Mouse (Mus musculus): ENCODE data around the gene Ggta1. TPM values are rescaled to one million over a fixed set of nuclear protein-coding genes. Genes with fewer than 3 reads are reported as not detected.

Gene Ggta1
- polyA plus RNA-seq, 1 experiment from 2014 or later = 23.3 TPM

- no peak for ATAC-seq (ENCODE audit: low FRiP score, low TSS enrichment)
- no peaks in the 10 kb centered on the region for H3K27me3 ChIP-seq (ENCODE audit: insufficient read depth, low read length)
- H3K36me3 ChIP-seq (ENCODE audit: insufficient read depth, low read length) = no peaks in the 10 kb centered on the region
- no peaks in the 10 kb centered on the region for H3K4me1 ChIP-seq (ENCODE audit: insufficient read depth, low read length)
- H3K27ac ChIP-seq (ENCODE audit: low read length) = no peak overlapping the region
- H3K4me3 ChIP-seq (ENCODE audit: low read length) = no peak overlapping the region
- no peak overlapping the region for H3K4me2 ChIP-seq (replicated peaks; ENCODE audit: low read depth, low read length)
- no peaks in the 10 kb centered on the region for H3K9me3 ChIP-seq (ENCODE audit: low read length)
- H3K9ac ChIP-seq (replicated peaks; ENCODE audit: low read length) = no peak overlapping the region
- WGBS = 79% methylated on average over 10 of the region's 10 CpGs
Measured at GRCm38 (mm10) chr2:35477999-35478811, 15.2 kb upstream of the Ggta1 start.

GRCm38 (mm10) chr2:35477321-35477720 lies 14.3 kb upstream of the Ggta1 start:
- ATAC-seq (ENCODE audit: low FRiP score, low TSS enrichment) = no peak
- Histone ChIP-seq H3K27me3 (ENCODE audit: insufficient read depth, low read length) (no peaks in the 10 kb centered on the region), H3K4me2 (replicated peaks; ENCODE audit: low read depth, low read length) (no peak overlapping the region), H3K9me3 (ENCODE audit: low read length) (no peaks in the 10 kb centered on the region), H3K36me3 (ENCODE audit: insufficient read depth, low read length) (no peaks in the 10 kb centered on the region), H3K9ac (replicated peaks; ENCODE audit: low read length) (no peak overlapping the region), H3K4me1 (ENCODE audit: insufficient read depth, low read length) (no peaks in the 10 kb centered on the region), H3K27ac (ENCODE audit: low read length) (no peak overlapping the region), H3K4me3 (ENCODE audit: low read length) (no peak overlapping the region)
- 87% methylated on average over 6 of the region's 6 CpGs for WGBS

GRCm38 (mm10) chr2:35474916-35475315 lies 11.9 kb upstream of the Ggta1 start:
- WGBS = 67% methylated on average over 1 of the region's 1 CpGs
- Histone ChIP-seq H3K4me3 (ENCODE audit: low read length) (no peak overlapping the region), H3K9me3 (ENCODE audit: low read length) (no peaks in the 10 kb centered on the region), H3K36me3 (ENCODE audit: insufficient read depth, low read length) (no peaks in the 10 kb centered on the region), H3K4me2 (replicated peaks; ENCODE audit: low read depth, low read length) (no peak overlapping the region), H3K27me3 (ENCODE audit: insufficient read depth, low read length) (no peaks in the 10 kb centered on the region), H3K27ac (ENCODE audit: low read length) (no peak overlapping the region), H3K4me1 (ENCODE audit: insufficient read depth, low read length) (no peaks in the 10 kb centered on the region), H3K9ac (replicated peaks; ENCODE audit: low read length) (no peak overlapping the region)
- ATAC-seq (ENCODE audit: low FRiP score, low TSS enrichment) = no peak

- H3K27ac ChIP-seq (ENCODE audit: low read length) = no peak overlapping the region
- H3K4me2 ChIP-seq (replicated peaks; ENCODE audit: low read depth, low read length) = no peak overlapping the region
- H3K4me1 ChIP-seq (ENCODE audit: insufficient read depth, low read length) = peaks cover under 1% of the 10 kb centered on the region; the same call in 1 of the 2 replicates
- no peak overlapping the region for H3K4me3 ChIP-seq (ENCODE audit: low read length)
- no peaks in the 10 kb centered on the region for H3K36me3 ChIP-seq (ENCODE audit: insufficient read depth, low read length)
- ATAC-seq (ENCODE audit: low FRiP score, low TSS enrichment) = no peak
- no peak overlapping the region for H3K9ac ChIP-seq (replicated peaks; ENCODE audit: low read length)
- no peaks in the 10 kb centered on the region for H3K27me3 ChIP-seq (ENCODE audit: insufficient read depth, low read length)
- no peaks in the 10 kb centered on the region for H3K9me3 ChIP-seq (ENCODE audit: low read length)
- 75% methylated on average over 3 of the region's 3 CpGs for WGBS
Measured at GRCm38 (mm10) chr2:35469266-35469665, 6.2 kb upstream of the Ggta1 start.

GRCm38 (mm10) chr2:35468276-35468675 lies 5.2 kb upstream of the Ggta1 start:
- Histone ChIP-seq H3K27ac (ENCODE audit: low read length) (no peak overlapping the region), H3K4me3 (ENCODE audit: low read length) (no peak overlapping the region), H3K4me2 (replicated peaks; ENCODE audit: low read depth, low read length) (no peak overlapping the region), H3K4me1 (ENCODE audit: insufficient read depth, low read length) (peaks cover 6% of the 10 kb centered on the region; the same call in 1 of the 2 replicates), H3K27me3 (ENCODE audit: insufficient read depth, low read length) (no peaks in the 10 kb centered on the region), H3K9me3 (ENCODE audit: low read length) (no peaks in the 10 kb centered on the region), H3K36me3 (ENCODE audit: insufficient read depth, low read length) (no peaks in the 10 kb centered on the region), H3K9ac (replicated peaks; ENCODE audit: low read length) (no peak overlapping the region)
- no peak for ATAC-seq (ENCODE audit: low FRiP score, low TSS enrichment)
- WGBS = 84% methylated on average over 2 of the region's 2 CpGs

GRCm38 (mm10) chr2:35467855-35468254 lies 4.8 kb upstream of the Ggta1 start:
- no peak for ATAC-seq (ENCODE audit: low FRiP score, low TSS enrichment)
- H3K27ac ChIP-seq (ENCODE audit: low read length) = no peak overlapping the region
- peaks cover 10% of the 10 kb centered on the region for H3K4me1 ChIP-seq (ENCODE audit: insufficient read depth, low read length)
- no peaks in the 10 kb centered on the region for H3K36me3 ChIP-seq (ENCODE audit: insufficient read depth, low read length)
- no peaks in the 10 kb centered on the region for H3K27me3 ChIP-seq (ENCODE audit: insufficient read depth, low read length)
- no peak overlapping the region for H3K9ac ChIP-seq (replicated peaks; ENCODE audit: low read length)
- H3K9me3 ChIP-seq (ENCODE audit: low read length) = no peaks in the 10 kb centered on the region
- H3K4me3 ChIP-seq (ENCODE audit: low read length) = no peak overlapping the region
- WGBS = 64% methylated on average over 3 of the region's 3 CpGs
- no peak overlapping the region for H3K4me2 ChIP-seq (replicated peaks; ENCODE audit: low read depth, low read length)

GRCm38 (mm10) chr2:35465677-35466076 lies 2.6 kb upstream of the Ggta1 start:
- peaks cover 27% of the 10 kb centered on the region for H3K4me1 ChIP-seq (ENCODE audit: insufficient read depth, low read length)
- no peaks in the 10 kb centered on the region for H3K9me3 ChIP-seq (ENCODE audit: low read length)
- no peak overlapping the region for H3K4me2 ChIP-seq (replicated peaks; ENCODE audit: low read depth, low read length)
- H3K36me3 ChIP-seq (ENCODE audit: insufficient read depth, low read length) = no peaks in the 10 kb centered on the region
- H3K4me3 ChIP-seq (ENCODE audit: low read length) = no peak overlapping the region
- no peak for ATAC-seq (ENCODE audit: low FRiP score, low TSS enrichment)
- no peak overlapping the region for H3K9ac ChIP-seq (replicated peaks; ENCODE audit: low read length)
- H3K27ac ChIP-seq (ENCODE audit: low read length) = no peak overlapping the region
- no peaks in the 10 kb centered on the region for H3K27me3 ChIP-seq (ENCODE audit: insufficient read depth, low read length)

GRCm38 (mm10) chr2:35464548-35464947 lies 1.5 kb upstream of the Ggta1 start:
- no peak for ATAC-seq (ENCODE audit: low FRiP score, low TSS enrichment)
- no peak overlapping the region for H3K4me3 ChIP-seq (ENCODE audit: low read length)
- 86% methylated on average over 3 of the region's 3 CpGs for WGBS
- H3K27ac ChIP-seq (ENCODE audit: low read length) = no peak overlapping the region
- no peak overlapping the region for H3K9ac ChIP-seq (replicated peaks; ENCODE audit: low read length)
- no peaks in the 10 kb centered on the region for H3K9me3 ChIP-seq (ENCODE audit: low read length)
- no peaks in the 10 kb centered on the region for H3K27me3 ChIP-seq (ENCODE audit: insufficient read depth, low read length)
- no peaks in the 10 kb centered on the region for H3K36me3 ChIP-seq (ENCODE audit: insufficient read depth, low read length)
- H3K4me2 ChIP-seq (replicated peaks; ENCODE audit: low read depth, low read length) = no peak overlapping the region
- H3K4me1 ChIP-seq (ENCODE audit: insufficient read depth, low read length) = peaks cover 33% of the 10 kb centered on the region

GRCm38 (mm10) chr2:35464089-35464534 lies 1.1 kb upstream of the Ggta1 start:
- no peak for ATAC-seq (ENCODE audit: low FRiP score, low TSS enrichment)
- H3K4me1 ChIP-seq (ENCODE audit: insufficient read depth, low read length) = peaks cover 33% of the 10 kb centered on the region
- 47% methylated on average over 7 of the region's 7 CpGs for WGBS
- peak overlapping the region; percentile 92; the same call in 1 of the 2 replicates for H3K4me2 ChIP-seq (replicated peaks; ENCODE audit: low read depth, low read length)
- no peak overlapping the region for H3K9ac ChIP-seq (replicated peaks; ENCODE audit: low read length)
- H3K36me3 ChIP-seq (ENCODE audit: insufficient read depth, low read length) = no peaks in the 10 kb centered on the region
- no peaks in the 10 kb centered on the region for H3K9me3 ChIP-seq (ENCODE audit: low read length)
- H3K27ac ChIP-seq (ENCODE audit: low read length) = peak overlapping the region; percentile 83
- H3K27me3 ChIP-seq (ENCODE audit: insufficient read depth, low read length) = no peaks in the 10 kb centered on the region
- H3K4me3 ChIP-seq (ENCODE audit: low read length) = peak overlapping the region; percentile 6; the same call in 1 of the 2 replicates

GRCm38 (mm10) chr2:35463372-35464088 lies 499 bp upstream of the Ggta1 start:
- H3K27ac ChIP-seq (ENCODE audit: low read length) = peak overlapping the region; percentile 83
- 8% methylated on average over 19 of the region's 19 CpGs for WGBS

More at GRCm38 (mm10) chr2:35463372-35464088, 499 bp upstream of the Ggta1 start:
- H3K27me3 ChIP-seq (ENCODE audit: insufficient read depth, low read length) = no peaks in the 10 kb centered on the region
- no peak overlapping the region for H3K9ac ChIP-seq (replicated peaks; ENCODE audit: low read length)
- peaks cover 36% of the 10 kb centered on the region for H3K4me1 ChIP-seq (ENCODE audit: insufficient read depth, low read length)
- peak overlapping the region; percentile 6 for H3K4me3 ChIP-seq (ENCODE audit: low read length)
- no peaks in the 10 kb centered on the region for H3K36me3 ChIP-seq (ENCODE audit: insufficient read depth, low read length)
- H3K4me2 ChIP-seq (replicated peaks; ENCODE audit: low read depth, low read length) = peak overlapping the region; percentile 92
- ATAC-seq (ENCODE audit: low FRiP score, low TSS enrichment) = peak; percentile 84
- no peaks in the 10 kb centered on the region for H3K9me3 ChIP-seq (ENCODE audit: low read length)

Measured in kidney, embryonic 16.5 days (tissue).